Mouse (Mus musculus): ENCODE measurements at regions not wholly inside any gene's neighbourhood (a gene's known extent, or its start where the extent isn't known, plus 50 kb on each side); places are given as distances from the start of the nearest gene placed in this dataset.
A peak's percentile ranks its signal among the peaks of the same experiment; 100 is the strongest.

GRCm38 (mm10) chr13:43852888-43853287 is 68.3 kb downstream of the Cd83 start:
- DNase-seq (ENCODE audit: low spot score) = no peak

GRCm38 (mm10) chr13:43854973-43855372 is 70.4 kb downstream of the Cd83 start:
- DNase-seq (ENCODE audit: low spot score) = no peak

- DNase-seq (ENCODE audit: low spot score) = no peak
These were observed 76.4 kb downstream of the Cd83 start for GRCm38 (mm10) chr13:43860932-43861331.

GRCm38 (mm10) chr13:43861424-43861823 is 76.8 kb downstream of the Cd83 start:
- DNase-seq (ENCODE audit: low spot score) = no peak

GRCm38 (mm10) chr13:43862056-43862455 is 77.5 kb downstream of the Cd83 start:
- no peak for DNase-seq (ENCODE audit: low spot score)

GRCm38 (mm10) chr13:43862586-43862985 is 78.0 kb downstream of the Cd83 start:
- no peak for DNase-seq (ENCODE audit: low spot score)

GRCm38 (mm10) chr13:43863581-43864100 is 79.1 kb downstream of the Cd83 start:
- no peak for DNase-seq (ENCODE audit: low spot score)

GRCm38 (mm10) chr13:43864153-43864861 is 79.7 kb downstream of the Cd83 start:
- DNase-seq (ENCODE audit: low spot score) = peak; percentile 99

GRCm38 (mm10) chr13:43865036-43865435 is 80.5 kb downstream of the Cd83 start:
- DNase-seq (ENCODE audit: low spot score) = no peak

- DNase-seq (ENCODE audit: low spot score) = no peak
These were observed 91.3 kb downstream of the Cd83 start for GRCm38 (mm10) chr13:43875895-43876294.

GRCm38 (mm10) chr13:43887284-43887683 is 102.7 kb downstream of the Cd83 start:
- no peak for DNase-seq (ENCODE audit: low spot score)

GRCm38 (mm10) chr13:43891928-43892327 is 107.4 kb downstream of the Cd83 start:
- DNase-seq (ENCODE audit: low spot score) = no peak

- DNase-seq (ENCODE audit: low spot score) = no peak
These were observed 111.4 kb downstream of the Cd83 start for GRCm38 (mm10) chr13:43895990-43896389.

GRCm38 (mm10) chr13:43897046-43897445 is 112.5 kb downstream of the Cd83 start:
- no peak for DNase-seq (ENCODE audit: low spot score)

GRCm38 (mm10) chr13:43898555-43899258 is 114.1 kb downstream of the Cd83 start:
- DNase-seq (ENCODE audit: low spot score) = peak; percentile 41

GRCm38 (mm10) chr13:43900115-43900514 is 115.5 kb downstream of the Cd83 start:
- no peak for DNase-seq (ENCODE audit: low spot score)

GRCm38 (mm10) chr13:43900758-43901157 is 116.2 kb downstream of the Cd83 start:
- DNase-seq (ENCODE audit: low spot score) = no peak

- DNase-seq (ENCODE audit: low spot score) = no peak
These were observed 118.8 kb downstream of the Cd83 start for GRCm38 (mm10) chr13:43903391-43903790.

GRCm38 (mm10) chr13:43904291-43904690 is 119.7 kb downstream of the Cd83 start:
- no peak for DNase-seq (ENCODE audit: low spot score)

GRCm38 (mm10) chr13:43906241-43906640 is 121.7 kb downstream of the Cd83 start:
- no peak for DNase-seq (ENCODE audit: low spot score)

GRCm38 (mm10) chr13:43907425-43907824 is 122.8 kb downstream of the Cd83 start:
- DNase-seq (ENCODE audit: low spot score) = no peak

GRCm38 (mm10) chr13:43908041-43908644 is 123.6 kb downstream of the Cd83 start:
- no peak for DNase-seq (ENCODE audit: low spot score)

- DNase-seq (ENCODE audit: low spot score) = no peak
These were observed 125.4 kb downstream of the Cd83 start for GRCm38 (mm10) chr13:43909933-43910332.

Measured in lung, postnatal 25 days (tissue).